Mouse (Mus musculus) thymus, postnatal 25 days (tissue): ENCODE results near the gene Cfap99.

Experiments
- DNase-seq: peaks from one replicate; pipeline ENCODE4 v3.0.0; 2022

Cfap99 gene

GRCm38 (mm10) chr5:34279214-34279613, 9.2 kb upstream of the Cfap99 start:
- no peak for DNase-seq

DNA sequence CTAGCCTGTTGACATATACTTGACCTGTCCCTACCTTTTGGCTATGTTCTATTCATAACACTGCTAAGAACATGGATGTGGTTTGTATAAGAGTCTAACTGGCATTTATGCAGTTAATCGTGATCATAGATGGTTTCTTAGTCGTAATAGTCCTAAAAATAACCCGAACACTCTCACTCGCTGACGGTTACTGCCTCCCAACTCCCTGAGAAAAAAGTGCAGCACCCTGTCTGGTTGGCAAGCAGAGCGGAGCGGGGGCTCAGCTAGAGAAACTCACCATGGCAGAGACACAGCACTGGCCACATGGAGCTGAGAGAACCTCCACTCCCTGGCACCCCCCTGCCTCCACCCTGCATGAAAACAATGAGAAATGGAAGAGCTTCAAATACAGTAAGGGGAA, 7.4 kb upstream of the Cfap99 start:
- no peak for DNase-seq

GRCm38 (mm10) chr5:34283355-34283754, 5.0 kb upstream of the Cfap99 start:
- no peak for DNase-seq

GRCm38 (mm10) chr5:34284156-34284750, 4.1 kb upstream of the Cfap99 start:
- no peak for DNase-seq

GRCm38 (mm10) chr5:34285285-34285684, 3.1 kb upstream of the Cfap99 start:
- no peak for DNase-seq

GRCm38 (mm10) chr5:34286516-34286915, 1.9 kb upstream of the Cfap99 start:
- no peak for DNase-seq

DNA sequence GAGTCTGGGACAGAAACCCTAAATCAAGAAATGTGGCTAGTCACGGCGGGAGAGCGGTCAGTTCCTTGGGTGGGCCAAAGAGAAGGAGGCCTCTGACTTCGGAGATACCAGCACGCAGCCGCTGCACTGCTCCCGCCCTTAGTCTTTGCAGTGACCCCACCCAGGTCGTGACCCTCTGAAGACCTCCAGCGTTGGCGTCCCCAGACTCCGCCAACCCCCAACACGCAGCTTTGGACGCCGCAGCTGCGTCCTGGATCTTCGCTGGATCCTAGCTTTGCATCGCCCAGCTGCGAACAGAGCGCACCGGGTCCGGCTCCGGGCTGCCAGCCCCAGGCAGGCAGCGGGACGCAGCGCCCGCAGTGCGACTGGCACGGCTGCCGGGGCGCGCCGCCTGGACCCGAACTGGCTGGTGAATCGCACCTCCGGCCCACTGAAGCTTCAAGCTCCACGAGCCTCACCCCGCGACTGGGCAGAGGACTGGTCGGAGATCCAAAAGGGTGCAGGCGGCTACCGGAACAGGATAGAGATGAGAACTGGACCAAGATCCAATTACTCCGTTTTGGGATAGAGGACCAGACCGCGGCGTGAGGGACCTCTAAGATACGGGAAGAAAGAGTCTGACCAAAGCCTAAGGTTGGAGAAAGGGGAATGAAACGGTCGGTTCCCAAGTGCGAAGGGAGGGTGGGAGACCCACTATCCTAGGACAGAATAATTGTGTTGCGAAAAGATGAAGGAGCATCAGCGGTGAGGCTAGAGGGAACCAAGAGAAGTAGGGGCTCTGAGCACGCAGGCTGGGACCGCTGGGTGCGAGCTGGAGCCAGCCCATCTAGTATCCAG, 1.2 kb upstream of the Cfap99 start:
- DNase-seq = no peak

DNA sequence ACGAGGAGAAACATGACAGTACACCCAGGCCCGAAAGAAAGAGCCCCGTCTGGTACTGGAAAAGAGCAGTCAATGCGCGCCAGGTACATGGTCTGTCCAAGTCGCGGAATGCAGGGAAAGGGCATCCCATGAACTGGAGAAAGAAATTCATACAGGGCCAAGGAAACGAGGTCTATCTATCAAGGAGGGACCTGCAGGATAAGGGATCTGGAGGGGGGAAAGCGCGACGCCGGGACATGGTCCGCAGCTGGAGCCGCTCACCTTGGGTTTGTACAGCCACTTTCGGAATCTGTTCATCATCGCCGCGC, 608 bp upstream of the Cfap99 start:
- no peak for DNase-seq

DNA sequence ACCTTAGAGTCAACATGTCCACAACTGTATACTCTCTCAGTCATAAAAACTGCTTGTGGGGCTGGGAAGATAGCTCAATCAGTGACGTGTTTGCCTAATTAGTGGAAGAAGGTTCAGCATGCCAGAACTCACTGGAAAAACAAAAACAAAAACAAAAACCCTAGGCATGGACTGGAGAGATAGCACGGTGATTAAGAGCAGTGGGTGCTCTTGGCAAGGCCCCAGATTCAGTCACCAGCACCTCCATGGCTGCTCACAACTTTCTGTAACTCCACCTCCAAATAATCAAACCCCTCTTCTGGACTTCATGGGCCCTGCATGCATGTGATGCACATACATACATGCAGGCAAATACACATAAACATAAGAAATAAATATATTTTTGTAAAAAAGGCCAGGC, 886 bp downstream of the Cfap99 start:
- no peak for DNase-seq

GRCm38 (mm10) chr5:34293363-34293762, 5.0 kb downstream of the Cfap99 start:
- no peak for DNase-seq

GRCm38 (mm10) chr5:34294696-34295095, 6.3 kb downstream of the Cfap99 start:
- no peak for DNase-seq

DNA sequence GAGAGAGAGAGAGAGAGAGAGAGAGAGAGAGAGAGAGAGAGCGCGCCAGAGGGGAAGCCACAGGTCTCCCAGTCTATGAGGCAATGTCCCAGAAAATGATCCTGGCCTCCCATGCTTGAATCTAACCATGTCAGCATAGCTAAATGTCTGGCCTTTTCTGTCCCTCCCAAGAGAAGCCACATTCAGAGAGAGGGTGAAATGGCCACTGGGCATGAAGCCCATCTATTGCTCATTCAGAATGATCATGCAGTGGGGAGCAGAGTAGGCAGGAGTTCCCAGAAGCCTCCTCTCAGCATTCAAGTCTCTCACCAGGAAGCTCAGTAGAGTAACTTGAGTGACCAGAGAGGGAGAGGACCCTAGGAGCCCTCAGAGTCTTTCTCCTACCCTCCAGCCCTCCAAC, 6.7 kb downstream of the Cfap99 start:
- DNase-seq = no peak

- no peak for DNase-seq
These were observed 9.7 kb downstream of the Cfap99 start for GRCm38 (mm10) chr5:34298061-34298460.

DNA sequence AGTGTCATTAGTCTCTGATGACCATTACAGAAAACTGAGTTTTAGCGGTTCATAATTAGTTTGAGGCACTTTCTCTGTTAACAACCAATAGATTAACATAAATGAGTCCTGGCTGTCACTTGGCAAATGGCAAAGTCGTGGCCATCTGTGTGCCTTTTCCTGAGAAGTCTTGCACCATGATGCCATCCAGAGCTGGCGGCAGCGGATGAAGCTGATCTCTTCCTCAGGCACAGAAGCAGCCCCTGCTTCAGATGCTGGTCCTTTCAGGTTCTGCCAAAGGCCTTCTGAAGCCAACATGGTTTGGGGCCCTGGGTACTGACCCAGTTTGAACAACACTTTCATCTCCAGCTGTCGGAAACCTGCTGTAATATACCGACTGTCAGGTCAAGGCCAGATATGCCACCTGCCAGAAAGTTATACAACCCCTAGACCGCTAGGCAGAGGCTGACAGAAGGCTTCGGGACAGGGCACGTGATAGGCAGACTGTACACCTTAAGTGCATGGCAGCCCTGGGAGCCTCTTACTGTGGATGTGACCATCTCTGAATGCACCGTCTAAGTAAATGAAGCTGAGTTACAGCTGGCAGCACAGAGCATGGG, 10.6 kb downstream of the Cfap99 start:
- no peak for DNase-seq

- DNase-seq = no peak
These were observed 14.0 kb downstream of the Cfap99 start for GRCm38 (mm10) chr5:34302377-34302776.

DNA sequence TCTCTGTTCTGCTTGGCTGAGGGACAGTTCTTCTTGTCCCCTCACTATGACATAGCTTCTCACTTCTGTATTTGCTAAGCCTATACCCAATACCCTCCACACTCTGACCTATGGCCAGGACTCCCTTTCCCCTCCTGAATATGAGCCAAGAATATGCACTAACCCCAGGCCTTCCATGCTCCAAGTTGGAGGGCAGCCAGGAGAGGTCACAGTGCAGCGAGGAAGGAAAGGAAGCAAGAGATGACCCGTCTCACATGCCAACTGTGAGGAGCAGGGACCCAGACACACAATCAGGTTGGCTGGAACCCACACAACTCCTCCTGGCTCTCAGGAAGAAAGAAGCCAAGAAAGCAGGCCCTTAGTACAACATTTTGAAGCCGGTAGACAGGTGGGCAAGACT, 20.6 kb downstream of the Cfap99 start:
- no peak for DNase-seq

DNA sequence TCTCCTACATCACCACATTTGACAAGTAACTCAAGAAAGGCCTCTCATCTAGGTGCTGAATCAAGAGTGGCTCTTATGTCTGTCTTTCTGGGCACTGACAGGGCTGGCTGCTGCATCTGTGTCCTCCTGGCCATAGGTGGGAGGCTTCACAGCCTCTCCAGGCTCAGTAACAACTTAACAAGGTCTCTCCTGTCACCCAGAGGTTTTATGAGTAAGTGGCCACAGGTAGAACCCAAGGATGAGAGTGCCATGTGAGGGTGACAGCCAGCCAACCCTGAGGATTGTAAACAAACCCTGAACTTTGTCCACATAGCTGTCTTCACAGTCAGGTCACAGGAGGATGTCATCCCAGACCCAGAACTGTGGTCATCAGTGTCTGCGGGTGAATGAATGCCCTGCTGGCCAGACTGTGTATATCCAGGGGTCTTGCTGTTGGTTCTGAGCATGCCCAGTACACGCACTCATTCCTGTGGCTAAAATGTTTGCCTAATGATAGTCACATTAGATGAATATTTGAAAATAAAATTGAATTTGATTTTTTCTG, 31.2 kb downstream of the Cfap99 start:
- DNase-seq = no peak

GRCm38 (mm10) chr5:34321236-34321635, 32.8 kb downstream of the Cfap99 start:
- peak; percentile 45 for DNase-seq

GRCm38 (mm10) chr5:34325286-34325685, 36.9 kb downstream of the Cfap99 start:
- no peak for DNase-seq

DNA sequence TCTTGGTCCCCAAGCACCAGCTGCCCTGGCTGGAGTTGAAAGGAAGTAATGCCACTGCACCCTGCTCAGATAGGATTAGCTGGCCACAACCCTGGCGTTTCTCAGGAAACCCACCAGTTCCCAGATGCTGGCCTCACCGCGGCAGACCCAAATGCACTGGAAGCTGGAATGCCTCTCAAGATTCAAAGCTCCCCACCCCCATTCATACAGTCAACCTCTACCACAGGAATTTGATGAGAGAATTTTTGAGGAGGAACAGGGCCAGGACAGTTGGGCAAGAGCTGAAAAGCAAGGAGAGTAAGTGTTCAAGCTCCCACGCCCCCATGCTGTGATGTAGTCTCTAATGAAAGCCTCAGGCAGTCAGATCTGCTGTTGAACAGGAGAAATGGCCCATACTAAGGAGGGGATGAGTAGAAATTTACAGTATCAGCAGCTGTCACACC, 37.9 kb downstream of the Cfap99 start:
- peak; percentile 11 for DNase-seq

- peak; percentile 50 for DNase-seq
These were observed 38.6 kb downstream of the Cfap99 start for GRCm38 (mm10) chr5:34326875-34327576.

- DNase-seq = no peak
These were observed 41.7 kb downstream of the Cfap99 start for GRCm38 (mm10) chr5:34330136-34330535.

- DNase-seq = no peak
These were observed 45.7 kb downstream of the Cfap99 start for GRCm38 (mm10) chr5:34334081-34334480.
